Mouse (Mus musculus) liver, postnatal 0 days (tissue): Measurements from ENCODE around the gene Ptprg. TPM values are rescaled to one million over a fixed set of nuclear protein-coding genes. Genes with fewer than 3 reads are reported as not detected.

Experiments
- ATAC-seq: fragments of 200-750 bp; cut with Nextera tagmentation; 2 replicates; pipeline ENCODE4 v1.8.0; 2017; ENCODE audit warnings: mild to moderate bottlenecking, moderate library complexity
- DNase-seq: peaks from one replicate; pipeline ENCODE4 v3.0.0-alpha.2; 2016
- H3K27ac ChIP-seq: fragments of 300-500 bp; sonication (generic); 2 replicates; pipeline ENCODE4 v1.5.1; 2014; ENCODE audit warnings: antibody characterized with exemption, moderate library complexity, mild to moderate bottlenecking, low read depth
- H3K27me3 ChIP-seq: fragments of 300-500 bp; sonication (generic); 2 replicates; pipeline ENCODE4 v1.6.1; 2014; ENCODE audit warnings: low read length, control low read depth, mixed read lengths; ENCODE audit not compliant: insufficient read depth
- H3K36me3 ChIP-seq: fragments of 300-500 bp; sonication (generic); replicated peaks from 2 replicates; pipeline ENCODE4 v1.6.1; 2014; ENCODE audit warnings: mild to moderate bottlenecking, control low read depth, low read length, moderate library complexity, mixed read lengths; ENCODE audit not compliant: insufficient read depth
- H3K4me1 ChIP-seq: fragments of 300-500 bp; sonication (generic); 2 replicates; pipeline ENCODE4 v1.6.1; 2014; ENCODE audit warnings: antibody characterized with exemption, mild to moderate bottlenecking, control low read depth; ENCODE audit not compliant: insufficient read depth
- H3K4me2 ChIP-seq: fragments of 300-500 bp; sonication (generic); 2 replicates; pipeline ENCODE4 v1.6.1; 2014; ENCODE audit warnings: low read depth, mild to moderate bottlenecking, low read length, moderate library complexity, mixed read lengths
- H3K4me3 ChIP-seq: fragments of 300-500 bp; sonication (generic); 2 replicates; pipeline ENCODE4 v1.5.1; 2014; ENCODE audit warnings: low read depth, low read length
- H3K9ac ChIP-seq: fragments of 300-500 bp; sonication (generic); replicated peaks from 2 replicates; pipeline ENCODE4 v1.6.1; 2014; ENCODE audit warnings: mild to moderate bottlenecking, moderate library complexity
- H3K9me3 ChIP-seq: fragments of 300-500 bp; sonication (generic); 2 replicates; pipeline ENCODE4 v1.6.1; 2016; ENCODE audit warnings: mild to moderate bottlenecking, control low read depth, low read length, mixed read lengths
- CTCF ChIP-seq: sonication (generic); IDR thresholded peaks from 2 replicates; pipeline ENCODE4 v1.5.1; 2016; ENCODE audit warnings: antibody characterized with exemption, low read depth
- EP300 ChIP-seq: IDR thresholded peaks from 2 replicates; pipeline ENCODE4 v1.6.1; 2016; ENCODE audit warnings: antibody characterized with exemption, low read depth, mild to moderate bottlenecking
- WGBS: fragments of 180-500 bp; shearing (Covaris S2); extraction: QIAGEN DNeasy Blood & Tissue Kit; methylation state at CpG from one replicate; pipeline ENCODE4 v1.1.7; 2014; ENCODE audit not compliant: insufficient replicate concordance; 5-methylcytosine and 5-hydroxymethylcytosine counted together
- polyA plus RNA-seq: library from polyadenylated mRNA; unstranded; fragments of >200 nt; fragmentation: Nextera tagmentation; extraction: Ambion mirVana; gene quantifications from 2 replicates; pipeline ENCODE4 v1.2.1, GENCODE M21; 2015

Gene Ptprg
- polyA plus RNA-seq, 1 experiment from 2014 or later: 2.7 TPM

DNA sequence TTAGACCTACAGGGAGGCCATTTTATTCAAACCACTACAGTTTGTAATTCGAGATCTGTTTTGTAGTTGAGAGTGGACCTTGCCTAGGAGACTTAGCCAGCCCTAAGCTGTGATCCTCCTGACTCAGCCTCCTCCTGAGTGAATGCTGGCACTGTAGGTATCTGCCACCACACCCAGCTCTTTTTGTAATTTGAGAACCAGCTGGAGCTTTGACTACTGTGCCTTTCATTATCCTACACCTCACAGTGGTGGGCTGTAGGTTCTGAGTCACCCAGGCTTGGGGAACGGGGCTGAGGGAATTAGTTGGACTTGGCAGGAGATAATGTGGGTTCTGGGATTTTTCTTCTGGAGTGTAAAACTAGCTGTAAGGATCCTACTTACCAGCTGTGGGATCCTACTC is 9.5 kb downstream of the Ptprg start:
- Histone ChIP-seq H3K36me3 (no peaks in the 10 kb centered on the region), H3K27me3 (no peaks in the 10 kb centered on the region), H3K4me2 (no peak overlapping the region), H3K9ac (no peak overlapping the region), H3K4me3 (no peak overlapping the region), H3K27ac (no peak overlapping the region), H3K4me1 (no peaks in the 10 kb centered on the region; the same call in 1 of the 2 replicates), H3K9me3 (no peaks in the 10 kb centered on the region)
- ATAC-seq (no peak), DNase-seq (no peak)
- TF ChIP-seq CTCF (no peak), EP300 (no peak)
- 63% methylated on average over 2 of the region's 2 CpGs for WGBS

DNA sequence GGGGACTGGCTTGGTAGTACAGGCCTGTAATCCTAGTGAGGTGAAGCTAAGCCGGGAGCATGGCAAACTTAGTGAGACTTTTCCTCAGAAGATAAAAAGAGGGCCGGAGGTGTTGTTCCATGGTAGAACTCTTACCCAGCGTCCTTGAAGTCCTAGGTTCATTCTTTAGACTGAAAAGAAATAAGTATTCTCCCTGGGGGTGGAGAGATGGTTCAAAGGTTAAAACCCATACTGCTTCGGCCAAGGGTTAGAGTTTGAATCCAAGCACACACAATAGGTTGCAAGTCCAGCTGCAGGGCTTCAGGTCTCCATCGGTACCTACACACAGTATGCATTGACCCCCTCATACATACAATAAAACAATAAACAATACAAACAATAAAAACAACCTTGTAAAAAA is 10.3 kb downstream of the Ptprg start:
- no peaks in the 10 kb centered on the region for H3K9me3 ChIP-seq
- WGBS: 76% methylated on average over 5 of the region's 5 CpGs
- H3K4me1 ChIP-seq: no peaks in the 10 kb centered on the region; the same call in 1 of the 2 replicates

DNA sequence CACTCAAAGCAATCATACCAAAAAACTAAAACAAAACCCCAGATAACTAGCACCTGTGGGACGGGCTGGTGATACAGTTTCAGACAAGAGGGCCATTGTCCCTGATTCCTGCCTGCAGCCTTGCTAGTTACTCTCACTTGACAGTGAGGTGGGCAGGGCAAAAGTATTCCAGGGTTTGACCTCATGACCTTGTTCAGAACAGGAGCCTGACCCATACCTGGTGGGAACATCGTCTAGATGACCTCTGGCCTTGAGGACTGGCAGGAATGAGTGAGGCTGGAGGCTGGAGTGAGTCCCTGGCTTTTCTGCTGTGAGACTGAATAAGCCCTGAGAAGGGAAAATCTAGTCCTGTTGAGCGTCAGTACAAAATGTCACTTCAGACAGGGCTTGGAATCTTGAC is 11.1 kb downstream of the Ptprg start:
- Histone ChIP-seq H3K36me3 (no peaks in the 10 kb centered on the region), H3K4me3 (no peak overlapping the region), H3K4me1 (no peaks in the 10 kb centered on the region; the same call in 1 of the 2 replicates), H3K4me2 (no peak overlapping the region), H3K9ac (no peak overlapping the region), H3K27me3 (no peaks in the 10 kb centered on the region), H3K9me3 (no peaks in the 10 kb centered on the region), H3K27ac (no peak overlapping the region)
- no peak for ATAC-seq
- WGBS: 77% methylated on average over 3 of the region's 3 CpGs
- no peak for DNase-seq
- TF ChIP-seq CTCF (no peak), EP300 (no peak)

More for the DNA sequence above, 10.3 kb downstream of the Ptprg start:
- no peak for DNase-seq
- no peak for ATAC-seq
- Histone ChIP-seq H3K36me3 (no peaks in the 10 kb centered on the region), H3K4me3 (no peak overlapping the region), H3K27me3 (no peaks in the 10 kb centered on the region), H3K27ac (no peak overlapping the region), H3K9ac (no peak overlapping the region), H3K4me2 (no peak overlapping the region)
- TF ChIP-seq EP300 (no peak), CTCF (no peak)

DNA sequence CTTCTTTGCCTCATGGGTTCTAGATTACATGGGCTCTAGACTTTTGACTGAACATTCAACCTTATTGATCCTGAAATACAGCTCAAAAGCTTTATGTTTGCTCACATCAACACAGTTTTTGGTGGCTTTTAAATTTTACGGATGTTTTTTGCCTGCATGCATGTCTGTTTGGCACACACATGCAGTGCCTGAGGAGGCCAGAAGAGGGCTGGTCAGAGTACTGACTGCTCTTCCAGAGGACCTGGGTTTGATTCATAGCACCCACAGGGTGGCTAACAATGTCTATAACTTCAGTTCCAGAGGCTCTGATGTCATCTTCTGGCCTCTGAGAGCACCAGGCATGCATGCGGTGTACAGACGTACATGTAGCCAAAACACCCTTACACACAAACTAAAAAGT is 12.0 kb downstream of the Ptprg start:
- no peak overlapping the region for H3K4me3 ChIP-seq
- no peaks in the 10 kb centered on the region; the same call in 1 of the 2 replicates for H3K4me1 ChIP-seq
- no peak overlapping the region for H3K27ac ChIP-seq
- 75% methylated on average over 3 of the region's 3 CpGs for WGBS
- no peaks in the 10 kb centered on the region for H3K36me3 ChIP-seq
- no peak overlapping the region for H3K9ac ChIP-seq
- H3K4me2 ChIP-seq: no peak overlapping the region
- ATAC-seq: no peak
- no peaks in the 10 kb centered on the region for H3K9me3 ChIP-seq
- no peak for DNase-seq
- TF ChIP-seq EP300: no peak
- TF ChIP-seq CTCF: peak; percentile 18; the same call in 1 of the 2 replicates
- H3K27me3 ChIP-seq: no peaks in the 10 kb centered on the region

DNA sequence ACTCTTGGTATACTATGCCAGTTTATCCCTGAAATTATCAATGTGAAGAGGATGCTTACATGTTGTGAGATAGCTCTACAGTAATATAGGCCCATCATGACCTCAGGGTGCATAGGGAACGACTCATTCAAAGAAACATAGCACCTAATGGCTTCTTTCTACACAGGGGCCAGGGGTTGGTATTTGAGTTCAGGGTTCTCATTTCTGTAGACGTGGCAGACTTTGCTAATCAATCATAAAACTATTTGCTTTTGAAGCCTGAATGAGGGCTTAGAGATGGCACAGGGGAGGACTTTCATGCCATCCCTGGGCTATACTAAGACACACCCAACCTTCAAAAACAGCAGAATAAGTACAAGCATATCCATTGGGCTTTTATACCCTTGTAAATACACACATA is 16.4 kb downstream of the Ptprg start:
- H3K27ac ChIP-seq: no peak overlapping the region
- no peaks in the 10 kb centered on the region for H3K27me3 ChIP-seq
- ATAC-seq (peak; percentile 51), DNase-seq (no peak)
- 39% methylated on average over 2 of the region's 2 CpGs for WGBS
- H3K36me3 ChIP-seq: no peaks in the 10 kb centered on the region
- peaks cover 8% of the 10 kb centered on the region for H3K4me1 ChIP-seq
- H3K4me2 ChIP-seq: no peak overlapping the region
- no peak for TF ChIP-seq CTCF
- TF ChIP-seq EP300: no peak
- H3K4me3 ChIP-seq: no peak overlapping the region
- H3K9ac ChIP-seq: no peak overlapping the region
- H3K9me3 ChIP-seq: no peaks in the 10 kb centered on the region

DNA sequence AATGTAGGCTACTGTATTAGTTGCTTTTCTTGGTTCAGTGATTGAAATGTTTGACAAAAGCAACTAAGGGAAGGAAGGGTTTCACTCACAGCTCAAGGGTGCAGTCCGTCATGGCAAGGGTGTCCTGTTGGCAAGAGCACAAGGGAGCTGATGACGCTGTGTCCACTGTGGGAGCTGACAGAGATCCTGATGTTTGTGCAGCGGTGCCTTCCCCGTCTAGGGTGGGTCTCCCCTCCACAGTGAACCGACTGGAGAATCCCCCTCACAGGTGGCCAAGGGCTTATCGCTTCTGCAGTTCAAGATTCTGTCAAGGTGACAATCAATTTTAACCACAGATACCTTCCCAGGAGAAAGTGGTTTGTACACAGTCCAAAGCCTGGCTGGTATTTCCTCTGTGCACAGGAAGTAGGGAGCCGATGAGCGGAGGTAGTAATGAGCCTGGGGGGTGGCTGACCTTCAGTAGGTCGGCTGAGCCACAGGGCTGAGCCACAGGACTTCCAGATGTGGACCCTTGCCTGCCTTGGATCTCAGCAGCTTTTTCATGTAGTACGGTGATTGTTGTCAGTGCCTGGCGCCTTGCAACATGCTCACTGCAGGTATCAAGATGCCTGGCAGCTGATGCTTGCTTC is 18.5 kb downstream of the Ptprg start:
- Histone ChIP-seq H3K36me3 (no peaks in the 10 kb centered on the region), H3K4me3 (no peak overlapping the region), H3K4me2 (peak overlapping the region; percentile 35), H3K4me1 (peaks cover 8% of the 10 kb centered on the region), H3K27me3 (no peaks in the 10 kb centered on the region), H3K9me3 (no peaks in the 10 kb centered on the region), H3K9ac (no peak overlapping the region), H3K27ac (peak overlapping the region; percentile 48)
- 34% methylated on average over 11 of the region's 11 CpGs for WGBS
- no peak for DNase-seq
- TF ChIP-seq EP300: no peak
- ATAC-seq: peak; percentile 33

DNA sequence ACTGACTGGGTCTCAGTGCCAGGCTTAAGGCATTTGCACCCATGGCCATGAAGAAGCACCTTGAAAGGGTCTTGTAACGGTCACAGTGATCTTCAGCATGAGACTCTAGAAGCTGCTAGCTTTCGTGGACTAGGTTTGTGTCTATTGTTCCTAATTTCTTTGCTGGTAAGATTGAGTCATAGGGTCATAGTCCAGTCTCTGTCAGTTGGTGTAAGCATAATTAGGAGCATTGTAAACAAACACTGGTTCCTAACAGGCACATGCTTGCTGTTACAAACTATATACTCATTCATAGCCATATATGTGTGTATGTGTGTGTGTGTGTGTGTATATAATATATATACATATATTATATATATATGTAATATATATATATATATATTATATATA is 19.1 kb downstream of the Ptprg start:
- TF ChIP-seq EP300 (no peak), CTCF (no peak)
- WGBS: 64% methylated on average over 2 of the region's 2 CpGs
- ATAC-seq: peak; percentile 71
- Histone ChIP-seq H3K4me1 (peaks cover 8% of the 10 kb centered on the region), H3K9ac (no peak overlapping the region), H3K4me2 (peak overlapping the region; percentile 35), H3K9me3 (no peaks in the 10 kb centered on the region), H3K27ac (peak overlapping the region; percentile 48), H3K27me3 (no peaks in the 10 kb centered on the region), H3K4me3 (no peak overlapping the region), H3K36me3 (no peaks in the 10 kb centered on the region)
- no peak for DNase-seq
